Mouse (Mus musculus): ENCODE measurements around the gene Jph3. TPM values are rescaled to one million over a fixed set of nuclear protein-coding genes. Genes with fewer than 3 reads are reported as not detected.
A peak's percentile ranks its signal among the peaks of the same experiment; 100 is the strongest.

The Jph3 gene
- polyA plus RNA-seq, 1 experiment from 2014 or later, result 2.6 TPM

DNA sequence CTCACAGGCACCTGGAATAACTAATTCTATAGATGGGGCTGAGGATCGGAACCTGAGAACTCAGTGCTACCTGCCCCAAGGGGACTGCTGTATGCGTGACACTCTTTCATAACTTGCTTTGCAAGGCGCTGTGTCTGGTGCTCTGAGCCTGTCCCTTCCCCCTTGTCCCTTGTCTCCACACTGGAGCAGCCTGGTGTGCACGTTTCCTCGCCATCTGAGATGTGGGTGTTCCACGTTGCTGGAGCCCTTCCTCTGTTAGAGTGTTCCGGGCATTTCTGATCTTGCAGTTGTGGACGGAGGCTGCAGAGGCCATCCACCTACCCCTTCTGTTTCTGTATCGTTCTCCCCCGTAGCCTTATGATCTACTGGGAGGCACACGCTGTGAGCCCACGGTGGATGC is 29.0 kb downstream of the Jph3 start:
- 69% methylated on average over 12 of the region's 12 CpGs for WGBS
- no peak for ATAC-seq (ENCODE audit: insufficient number of reproducible peaks, low FRiP score, low TSS enrichment, low read depth)
- H3K27ac ChIP-seq (replicated peaks), result no peak overlapping the region

DNA sequence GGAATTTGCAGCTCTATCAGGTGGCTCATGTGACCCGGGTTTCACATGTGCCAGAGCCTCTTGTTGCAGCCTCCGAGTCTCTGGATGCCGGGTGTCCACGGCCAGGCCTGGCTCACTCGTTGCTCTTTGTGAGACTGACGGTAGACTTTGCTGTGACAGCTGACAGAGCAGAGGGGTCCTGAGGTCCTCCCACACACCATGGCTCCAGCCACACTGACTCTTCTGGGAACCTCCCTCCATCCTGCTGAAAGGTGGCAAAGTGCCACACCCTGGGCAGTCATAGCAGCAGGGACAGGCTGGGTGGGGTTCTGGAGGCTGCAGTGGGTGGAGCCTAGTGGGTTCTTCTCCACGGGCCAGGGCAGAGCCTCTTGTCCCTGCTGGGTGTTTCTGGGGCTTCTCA is 31.1 kb downstream of the Jph3 start:
- no peak overlapping the region for H3K27ac ChIP-seq (replicated peaks)
- no peaks in the 10 kb centered on the region for H3K27me3 ChIP-seq
- H3K9me3 ChIP-seq (replicated peaks), result no peaks in the 10 kb centered on the region
- WGBS, result 72% methylated on average over 7 of the region's 7 CpGs
- ATAC-seq (ENCODE audit: insufficient number of reproducible peaks, low FRiP score, low TSS enrichment, low read depth), result no peak
- H3K36me3 ChIP-seq, result no peaks in the 10 kb centered on the region
- no peak overlapping the region for H3K4me3 ChIP-seq (replicated peaks)
- no peak overlapping the region for H3K4me2 ChIP-seq (replicated peaks)
- no peak overlapping the region for H3K9ac ChIP-seq
- no peaks in the 10 kb centered on the region for H3K4me1 ChIP-seq

More for the DNA sequence above, 29.0 kb downstream of the Jph3 start:
- Histone ChIP-seq H3K9me3 (replicated peaks) (no peaks in the 10 kb centered on the region), H3K27me3 (peaks cover 3% of the 10 kb centered on the region; the same call in 1 of the 2 replicates), H3K4me3 (replicated peaks) (no peak overlapping the region), H3K4me2 (replicated peaks) (no peak overlapping the region), H3K4me1 (no peaks in the 10 kb centered on the region), H3K9ac (no peak overlapping the region), H3K36me3 (no peaks in the 10 kb centered on the region)

DNA sequence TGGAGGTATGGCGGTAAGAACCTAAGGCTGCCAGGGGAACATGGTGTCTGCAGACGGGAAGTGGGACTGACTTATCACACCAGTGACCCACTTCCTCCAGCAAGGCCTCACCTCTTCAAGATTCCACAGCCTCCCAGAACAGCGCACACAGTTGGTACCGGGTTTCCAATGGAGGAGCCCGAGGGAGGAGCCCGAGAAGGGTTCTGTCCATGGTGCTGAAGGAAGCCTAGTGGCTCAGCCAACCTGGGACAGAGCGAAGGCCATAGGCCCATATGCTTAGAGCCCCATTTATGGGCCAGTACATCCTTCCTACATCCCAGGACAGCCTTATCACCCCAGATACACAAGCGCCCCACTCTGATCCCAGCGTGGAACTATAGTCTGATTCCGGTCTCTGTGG is 32.1 kb downstream of the Jph3 start:
- no peak for ATAC-seq (ENCODE audit: insufficient number of reproducible peaks, low FRiP score, low TSS enrichment, low read depth)
- H3K27ac ChIP-seq (replicated peaks), result no peak overlapping the region
- WGBS, result 26% methylated on average over 10 of the region's 10 CpGs

DNA sequence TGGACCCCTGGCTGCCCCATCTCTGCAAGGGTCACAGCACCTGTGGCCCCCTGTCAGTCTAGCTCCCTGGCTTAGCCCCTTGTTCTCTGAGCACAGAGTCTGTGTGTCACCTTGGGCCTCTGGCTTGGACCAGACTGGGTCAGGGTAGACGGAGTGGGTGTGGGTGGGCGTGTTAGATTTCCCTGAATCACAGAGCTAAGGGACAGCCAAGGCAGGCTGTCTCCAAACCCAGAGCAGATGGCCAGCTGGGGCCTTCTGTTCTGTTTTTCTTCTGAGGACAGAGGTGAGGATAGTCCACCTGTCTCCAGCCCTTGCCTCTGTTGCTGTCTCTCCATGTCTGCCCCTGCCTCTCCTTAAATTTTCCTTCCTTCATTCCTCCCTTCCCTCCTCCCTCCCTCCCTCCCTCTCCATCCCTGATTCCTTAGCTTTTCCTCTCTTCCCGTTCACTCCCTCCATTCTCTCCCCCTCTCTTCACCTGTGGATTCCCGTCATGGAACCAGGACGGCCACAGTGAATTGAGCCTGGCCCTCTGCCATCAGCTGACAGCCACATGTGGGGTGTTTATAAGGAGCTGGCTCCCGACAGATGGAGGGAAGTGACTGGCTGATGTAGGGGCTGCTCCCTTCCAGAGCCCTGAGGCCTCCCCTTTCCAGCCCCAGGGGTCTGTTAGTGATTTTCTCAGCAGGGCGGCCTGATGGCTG is 33.7 kb downstream of the Jph3 start:
- no peaks in the 10 kb centered on the region for H3K36me3 ChIP-seq
- H3K4me1 ChIP-seq, result no peaks in the 10 kb centered on the region
- ATAC-seq (ENCODE audit: insufficient number of reproducible peaks, low FRiP score, low TSS enrichment, low read depth), result peak; percentile 49; the same call in 1 of the 2 replicates
- H3K27me3 ChIP-seq, result no peaks in the 10 kb centered on the region
- no peak overlapping the region for H3K4me2 ChIP-seq (replicated peaks)
- no peak overlapping the region for H3K4me3 ChIP-seq (replicated peaks)
- no peak overlapping the region for H3K27ac ChIP-seq (replicated peaks)
- no peaks in the 10 kb centered on the region for H3K9me3 ChIP-seq (replicated peaks)
- H3K9ac ChIP-seq, result no peak overlapping the region
- 41% methylated on average over 7 of the region's 7 CpGs for WGBS

More for the DNA sequence above, 32.1 kb downstream of the Jph3 start:
- Histone ChIP-seq H3K4me1 (no peaks in the 10 kb centered on the region), H3K36me3 (no peaks in the 10 kb centered on the region), H3K9ac (no peak overlapping the region), H3K4me3 (replicated peaks) (no peak overlapping the region), H3K9me3 (replicated peaks) (no peaks in the 10 kb centered on the region), H3K4me2 (replicated peaks) (no peak overlapping the region), H3K27me3 (no peaks in the 10 kb centered on the region)

DNA sequence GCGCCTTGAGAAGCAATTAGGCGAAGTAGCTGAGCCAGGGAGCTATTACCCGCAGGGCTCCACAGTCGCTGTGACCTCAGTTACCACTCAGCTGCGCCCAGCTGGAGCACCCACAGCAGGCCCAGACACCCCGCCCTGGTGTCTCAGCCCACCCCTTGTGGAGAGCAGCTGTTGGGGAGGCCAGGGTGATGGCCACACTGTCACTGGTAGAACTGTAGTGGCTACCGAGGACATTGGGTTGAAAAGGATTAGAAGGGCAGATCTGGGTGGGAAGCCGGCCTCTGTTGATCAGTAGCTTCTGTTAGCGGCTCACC is 34.2 kb downstream of the Jph3 start:
- H3K9me3 ChIP-seq (replicated peaks), result no peaks in the 10 kb centered on the region
- no peaks in the 10 kb centered on the region for H3K27me3 ChIP-seq
- WGBS, result 63% methylated on average over 9 of the region's 9 CpGs
- no peak overlapping the region for H3K4me3 ChIP-seq (replicated peaks)
- no peak overlapping the region for H3K9ac ChIP-seq
- ATAC-seq (ENCODE audit: insufficient number of reproducible peaks, low FRiP score, low TSS enrichment, low read depth), result no peak
- no peak overlapping the region for H3K27ac ChIP-seq (replicated peaks)
- H3K36me3 ChIP-seq, result no peaks in the 10 kb centered on the region
- no peaks in the 10 kb centered on the region for H3K4me1 ChIP-seq
- no peak overlapping the region for H3K4me2 ChIP-seq (replicated peaks)

DNA sequence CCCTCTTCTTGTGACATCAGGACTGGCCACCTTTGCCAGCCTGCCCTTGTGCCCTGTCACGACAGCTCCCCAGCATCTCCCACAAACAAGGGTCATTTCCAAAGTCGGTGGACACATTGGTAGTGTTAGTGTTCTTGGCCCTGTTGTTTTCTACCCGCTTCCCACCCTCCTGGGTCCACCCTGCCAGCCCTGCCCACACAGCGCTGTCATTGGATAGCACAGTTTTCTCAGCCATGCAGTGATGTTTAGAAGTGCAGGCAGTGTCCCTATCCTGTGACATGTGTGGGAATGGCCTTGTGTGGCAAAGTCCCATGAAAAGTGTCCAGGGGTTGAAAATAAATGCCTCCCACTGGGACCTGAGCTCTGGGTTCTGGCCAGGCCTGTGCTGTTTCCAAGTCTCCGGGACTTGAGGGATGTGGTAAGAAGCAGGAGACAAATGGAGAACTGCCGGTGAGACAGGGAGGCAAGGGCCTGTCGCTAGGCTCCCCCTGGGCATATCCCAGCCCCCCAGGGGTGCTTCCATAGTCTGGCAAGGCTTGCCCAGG is 36.2 kb downstream of the Jph3 start:
- no peak for ATAC-seq (ENCODE audit: insufficient number of reproducible peaks, low FRiP score, low TSS enrichment, low read depth)
- no peaks in the 10 kb centered on the region for H3K36me3 ChIP-seq
- 73% methylated on average over 7 of the region's 7 CpGs for WGBS
- H3K27ac ChIP-seq (replicated peaks), result no peak overlapping the region
- no peak overlapping the region for H3K9ac ChIP-seq
- H3K4me3 ChIP-seq (replicated peaks), result no peak overlapping the region
- H3K9me3 ChIP-seq (replicated peaks), result no peaks in the 10 kb centered on the region
- H3K4me2 ChIP-seq (replicated peaks), result no peak overlapping the region
- no peaks in the 10 kb centered on the region; the same call in 1 of the 2 replicates for H3K27me3 ChIP-seq
- no peaks in the 10 kb centered on the region for H3K4me1 ChIP-seq

DNA sequence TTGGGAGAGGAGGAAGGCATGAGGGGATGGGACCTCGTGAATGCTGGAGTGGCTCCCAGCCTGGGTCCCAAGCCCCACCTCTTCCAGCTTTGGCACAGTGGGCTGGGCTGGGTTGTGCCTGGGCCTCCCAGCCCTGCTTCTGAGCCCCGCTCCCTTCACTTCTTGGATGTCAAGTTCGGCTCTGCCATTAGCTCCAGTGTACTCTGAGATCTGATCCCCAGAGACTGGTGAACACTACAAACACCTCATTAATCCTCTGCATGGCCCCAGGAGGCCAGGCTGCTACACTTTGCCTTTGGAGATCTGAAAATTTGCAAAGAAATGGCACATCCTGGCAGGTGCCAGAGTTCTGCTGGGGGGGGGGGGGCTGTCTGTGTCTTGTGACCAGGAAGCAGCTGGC is 39.7 kb downstream of the Jph3 start:
- H3K9me3 ChIP-seq (replicated peaks), result no peaks in the 10 kb centered on the region
- H3K27ac ChIP-seq (replicated peaks), result no peak overlapping the region
- ATAC-seq (ENCODE audit: insufficient number of reproducible peaks, low FRiP score, low TSS enrichment, low read depth), result no peak
- H3K9ac ChIP-seq, result no peak overlapping the region
- no peaks in the 10 kb centered on the region for H3K36me3 ChIP-seq
- no peak overlapping the region for H3K4me3 ChIP-seq (replicated peaks)
- no peaks in the 10 kb centered on the region; the same call in 1 of the 2 replicates for H3K27me3 ChIP-seq
- H3K4me2 ChIP-seq (replicated peaks), result no peak overlapping the region
- WGBS, result 44% methylated on average over 3 of the region's 3 CpGs
- 0 out of 2 replicates have a peak, but pooled peaks cover 5% of the 10 kb centered on the region for H3K4me1 ChIP-seq

DNA sequence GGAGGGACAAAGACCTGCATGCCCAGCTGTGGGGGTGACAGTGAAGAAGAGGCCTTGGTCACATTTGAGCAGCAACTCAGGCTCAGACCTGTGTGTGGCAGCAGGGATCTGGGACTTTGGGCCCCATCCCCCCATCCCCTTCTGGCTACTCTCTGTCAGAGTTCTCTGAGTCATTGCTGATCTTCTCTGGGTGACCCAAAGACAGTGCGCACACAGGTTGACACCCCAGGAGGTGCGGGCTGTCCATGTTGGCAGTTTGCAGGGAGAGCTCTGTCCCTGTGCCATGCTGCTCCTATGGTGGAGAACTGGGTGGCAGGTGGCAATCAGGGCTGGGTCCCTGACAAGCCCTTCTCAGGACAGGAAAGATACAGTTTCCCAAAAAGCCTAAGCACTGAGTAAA is 40.2 kb downstream of the Jph3 start:
- Histone ChIP-seq H3K4me3 (replicated peaks) (no peak overlapping the region), H3K36me3 (no peaks in the 10 kb centered on the region), H3K4me2 (replicated peaks) (no peak overlapping the region), H3K27ac (replicated peaks) (no peak overlapping the region), H3K9ac (no peak overlapping the region), H3K27me3 (no peaks in the 10 kb centered on the region; the same call in 1 of the 2 replicates), H3K4me1 (0 out of 2 replicates have a peak, but pooled peaks cover 5% of the 10 kb centered on the region), H3K9me3 (replicated peaks) (no peaks in the 10 kb centered on the region)
- WGBS, result 93% methylated on average over 2 of the region's 2 CpGs
- no peak for ATAC-seq (ENCODE audit: insufficient number of reproducible peaks, low FRiP score, low TSS enrichment, low read depth)

DNA sequence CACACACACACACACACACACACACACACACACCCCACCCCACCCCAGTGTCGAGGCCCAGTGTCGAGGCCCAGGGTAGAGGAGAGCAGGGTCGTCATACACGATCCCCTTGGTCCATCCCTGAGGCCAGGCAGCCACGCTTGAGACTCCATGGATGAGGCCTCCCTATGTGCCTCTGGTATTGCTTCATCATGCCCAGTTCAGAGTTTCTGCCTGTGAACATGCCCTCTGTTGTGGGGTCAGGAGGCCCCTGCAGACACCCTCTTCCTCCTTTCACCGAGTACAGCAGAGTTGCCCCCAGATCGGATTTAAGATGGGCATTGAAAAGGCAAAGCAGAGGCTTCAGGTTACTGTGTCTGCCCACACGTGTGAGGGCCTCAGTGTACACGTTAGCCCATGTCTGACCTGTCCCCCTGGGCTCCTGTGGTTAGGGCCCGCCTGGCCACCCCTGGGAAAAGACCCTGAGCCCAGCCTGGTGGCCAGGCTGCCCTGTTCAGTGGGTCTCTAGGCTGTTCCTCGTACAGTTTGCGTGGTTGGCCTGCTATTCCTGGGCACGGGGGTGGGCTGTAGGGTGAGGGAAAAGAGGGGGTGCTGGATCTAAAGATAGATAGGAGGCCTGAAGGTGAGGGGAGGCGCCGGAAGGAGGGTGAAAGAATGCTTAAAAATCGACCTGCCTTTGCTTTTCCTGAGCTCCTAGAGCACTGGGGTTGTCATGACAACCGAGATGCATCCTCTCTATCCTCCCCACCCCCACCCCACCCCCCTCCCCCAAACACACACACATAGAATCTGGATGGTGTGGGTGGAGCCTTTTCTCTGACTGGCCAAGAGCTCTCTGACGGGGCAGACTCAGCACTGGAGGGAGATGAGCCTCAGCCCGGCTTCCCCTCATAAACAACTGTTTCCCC is 41.7 kb downstream of the Jph3 start:
- Histone ChIP-seq H3K9ac (no peak overlapping the region), H3K27me3 (no peaks in the 10 kb centered on the region; the same call in 1 of the 2 replicates), H3K36me3 (no peaks in the 10 kb centered on the region), H3K4me1 (0 out of 2 replicates have a peak, but pooled peaks cover 5% of the 10 kb centered on the region), H3K9me3 (replicated peaks) (no peaks in the 10 kb centered on the region), H3K27ac (replicated peaks) (no peak overlapping the region), H3K4me3 (replicated peaks) (no peak overlapping the region), H3K4me2 (replicated peaks) (no peak overlapping the region)
- 26% methylated on average over 19 of the region's 19 CpGs for WGBS
- no peak for ATAC-seq (ENCODE audit: insufficient number of reproducible peaks, low FRiP score, low TSS enrichment, low read depth)

DNA sequence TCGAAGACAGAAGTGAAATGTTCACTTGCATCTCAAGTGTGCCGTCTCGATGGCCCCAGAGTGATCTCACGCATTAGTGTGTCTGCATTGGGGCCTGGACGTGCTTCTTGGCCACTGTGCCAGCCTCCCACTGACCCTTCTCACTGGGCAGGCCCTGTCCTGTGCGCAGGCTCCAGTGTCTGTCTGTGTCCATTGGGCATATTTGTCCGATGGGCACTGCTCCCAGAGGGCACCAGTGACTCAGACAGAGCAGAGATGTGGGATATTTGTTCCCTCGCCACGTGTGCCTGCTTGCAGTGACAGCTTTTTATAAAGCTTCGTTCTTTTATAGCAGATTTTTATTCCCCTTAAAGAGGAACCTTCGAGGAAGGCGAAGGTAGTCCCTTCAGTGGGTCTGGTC is 44.5 kb downstream of the Jph3 start:
- no peak overlapping the region for H3K4me3 ChIP-seq (replicated peaks)
- H3K36me3 ChIP-seq, result no peaks in the 10 kb centered on the region
- H3K27me3 ChIP-seq, result no peaks in the 10 kb centered on the region; the same call in 1 of the 2 replicates
- no peak overlapping the region for H3K9ac ChIP-seq
- WGBS, result 88% methylated on average over 12 of the region's 12 CpGs
- no peak for ATAC-seq (ENCODE audit: insufficient number of reproducible peaks, low FRiP score, low TSS enrichment, low read depth)
- no peaks in the 10 kb centered on the region for H3K9me3 ChIP-seq (replicated peaks)
- H3K4me2 ChIP-seq (replicated peaks), result no peak overlapping the region
- H3K4me1 ChIP-seq, result 0 out of 2 replicates have a peak, but pooled peaks cover 5% of the 10 kb centered on the region
- H3K27ac ChIP-seq (replicated peaks), result no peak overlapping the region

DNA sequence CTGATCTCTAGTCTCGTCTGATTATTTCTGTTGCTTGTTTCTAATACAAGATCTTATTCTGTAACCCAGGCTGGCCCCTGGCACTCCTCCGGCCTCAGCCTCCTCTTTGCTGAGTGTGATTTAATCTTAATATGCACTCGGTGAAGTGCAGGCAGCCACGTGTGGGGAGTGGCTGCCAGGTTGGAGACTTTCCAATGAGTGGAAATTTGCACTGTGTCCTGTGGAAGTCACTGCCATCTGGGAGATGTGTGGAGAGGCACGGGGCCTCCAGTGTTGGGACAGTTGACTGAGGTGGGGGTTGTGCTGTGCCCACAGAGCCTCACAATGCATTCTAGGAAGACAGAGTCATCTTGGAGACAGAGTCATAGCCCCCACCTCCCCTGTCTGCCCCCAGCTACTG is 53.1 kb downstream of the Jph3 start:
- Histone ChIP-seq H3K4me3 (replicated peaks) (no peak overlapping the region), H3K36me3 (no peaks in the 10 kb centered on the region), H3K9ac (no peak overlapping the region), H3K27ac (replicated peaks) (no peak overlapping the region), H3K9me3 (replicated peaks) (no peaks in the 10 kb centered on the region), H3K4me2 (replicated peaks) (no peak overlapping the region), H3K27me3 (no peaks in the 10 kb centered on the region), H3K4me1 (no peaks in the 10 kb centered on the region)
- no peak for ATAC-seq (ENCODE audit: insufficient number of reproducible peaks, low FRiP score, low TSS enrichment, low read depth)
- 51% methylated on average over 5 of the region's 5 CpGs for WGBS
